Comparison of ENCODE assay signal across 8 mouse cellular contexts in genomic region chr5:139252910-139253245, GRCm38 (mm10). TPM values are rescaled to one million over a fixed set of nuclear protein-coding genes. Genes with fewer than 3 reads are reported as not detected.
A peak's percentile ranks its signal among the peaks of the same experiment; 100 is the strongest.
DNase-seq lines count a peak whose midpoint lies in the region; ATAC-seq and TF ChIP-seq lines count a peak whose summit lies in the region.

No protein-coding gene starts in this region.

- no peak for TF ChIP-seq POLR2A in cortical plate, adult 2 months (IDR thresholded peaks at IDR 0.05; ENCODE audit: extremely low read depth, insufficient read depth, low read length)

- WGBS in hindbrain, embryonic 12.5 days, result 0% methylated on average over 7 of the region's 7 CpGs

- H3K27me3 ChIP-seq in hindbrain, embryonic 12.5 days, result no peaks in the 10 kb centered on the region

- H3K27ac ChIP-seq in left cerebral cortex, adult 2 months, result peak overlapping the region; percentile 96
- peak overlapping the region; percentile 52 for H3K27ac ChIP-seq in cortical plate, adult 2 months (ENCODE audit: insufficient read depth, low read length)
- H3K27ac ChIP-seq in hindbrain, embryonic 12.5 days, result peak overlapping the region; percentile 92

- peaks cover 4% of the 10 kb centered on the region for H3K4me1 ChIP-seq in cortical plate, adult 2 months (ENCODE audit: control insufficient read depth, insufficient read depth, low read length)
- peaks cover 26% of the 10 kb centered on the region for H3K4me1 ChIP-seq in hindbrain, embryonic 12.5 days

- intact Hi-C loops in left cerebral cortex, adult 2 months (cut with DNase I), result loop anchor here (2.0 kb wide), 2 partner anchors 52 to 72 kb away; partner anchors contain the start of genes Adap1 and Sun1

- no peak for TF ChIP-seq CTCF in left cerebral cortex, adult 2 months (IDR thresholded peaks at IDR 0.05)
- TF ChIP-seq CTCF in cortical plate, adult 2 months (IDR thresholded peaks at IDR 0.05; ENCODE audit: extremely low read depth, insufficient read depth, low read length), result no peak

- H3K9me3 ChIP-seq in hindbrain, embryonic 12.5 days (replicated peaks), result no peaks in the 10 kb centered on the region

- ATAC-seq in hindbrain, embryonic 12.5 days (ENCODE audit: low FRiP score), result no peak; the same call in 1 of the 2 replicates
- peak; percentile 53 for ATAC-seq in megakaryocyte-erythroid progenitor cell, adult 5-6 weeks (replicated peaks; ENCODE audit: low FRiP score, low TSS enrichment, poor library complexity, severe bottlenecking)

- H3K9ac ChIP-seq in hindbrain, embryonic 12.5 days, result peak overlapping the region; percentile 87

- H3K4me3 ChIP-seq in left cerebral cortex, adult 2 months, result peak overlapping the region; percentile 92
- H3K4me3 ChIP-seq in cortical plate, adult 2 months (ENCODE audit: insufficient read depth, low read length), result peak overlapping the region; percentile 97
- H3K4me3 ChIP-seq in hindbrain, embryonic 12.5 days, result peak overlapping the region; percentile 89

- DNase-seq in left cerebral cortex, adult 2 months (ENCODE audit: extremely low spot score in 1 of 2, low spot score in 2 of 2), result no peak
- no peak for DNase-seq in left cerebral cortex, adult 9 months (ENCODE audit: low spot score in 2 of 2)
- DNase-seq in B cell, adult 2 months, result no peak
- no peak for DNase-seq in layer of hippocampus, adult 8-10 months (ENCODE audit: low spot score in 2 of 2)
- no peak for DNase-seq in thymus, postnatal 4 days

- peaks cover 30% of the 10 kb centered on the region for H3K36me3 ChIP-seq in hindbrain, embryonic 12.5 days

- H3K4me2 ChIP-seq in hindbrain, embryonic 12.5 days (replicated peaks), result peak overlapping the region; percentile 92

RNA-seq across cellular contexts. Expression of gene Get4, which starts 0.8 kb away (rescaled TPM):
- 10 to 100 TPM; 44.8 to 48.9 TPM for total RNA-seq in left cerebral cortex, adult 2 months (2021)
- 82.6 and 89.5 TPM in 2 replicates for polyA plus RNA-seq in cortical plate, adult 2 months (2012; rRNA removed)
- polyA plus RNA-seq in hindbrain, embryonic 12.5 days (2016; fragmentation: Nextera tagmentation; extraction: Ambion mirVana), result 123 and 126 TPM in 2 replicates
- total RNA-seq in megakaryocyte-erythroid progenitor cell, adult 5-6 weeks (2014; fragmentation: Nextera tagmentation), result 57.7 and 80.8 TPM in 2 replicates
- 19.5 and 38.6 TPM in 2 replicates for total RNA-seq in megakaryocyte-erythroid progenitor cell, adult 5-6 weeks (2017)
- 10 to 100 TPM; 47.8 to 56.9 (median 50.8) TPM for total RNA-seq in layer of hippocampus, adult 8-10 months (2022)

RNA-seq across cellular contexts. Expression of gene Sun1, which starts 52.4 kb away (rescaled TPM):
- 100 to 1,000 TPM; 135 to 147 TPM for total RNA-seq in left cerebral cortex, adult 2 months (2021)
- 115 and 128 TPM in 2 replicates for polyA plus RNA-seq in cortical plate, adult 2 months (2012; rRNA removed)
- polyA plus RNA-seq in hindbrain, embryonic 12.5 days (2016; fragmentation: Nextera tagmentation; extraction: Ambion mirVana), result 50.4 and 55.3 TPM in 2 replicates
- total RNA-seq in megakaryocyte-erythroid progenitor cell, adult 5-6 weeks (2014; fragmentation: Nextera tagmentation), result 89.3 and 93.2 TPM in 2 replicates
- total RNA-seq in megakaryocyte-erythroid progenitor cell, adult 5-6 weeks (2017), result 72.3 and 92.9 TPM in 2 replicates
- 10 to 100 TPM; 87.2 to 98.8 (median 91.4) TPM for total RNA-seq in layer of hippocampus, adult 8-10 months (2022)
